Mouse (Mus musculus): ENCODE measurements around the gene Pitpnm3. TPM values are rescaled to one million over a fixed set of nuclear protein-coding genes. Genes with fewer than 3 reads are reported as not detected.
"Not testable (repeated sequence)": the region's sequence is repeated elsewhere in the genome, so short reads cannot be mapped to it uniquely, and the experiment has no call there.

Pitpnm3 gene
- polyA plus RNA-seq, 1 experiment from 2014 or later = 0.24 TPM

DNA sequence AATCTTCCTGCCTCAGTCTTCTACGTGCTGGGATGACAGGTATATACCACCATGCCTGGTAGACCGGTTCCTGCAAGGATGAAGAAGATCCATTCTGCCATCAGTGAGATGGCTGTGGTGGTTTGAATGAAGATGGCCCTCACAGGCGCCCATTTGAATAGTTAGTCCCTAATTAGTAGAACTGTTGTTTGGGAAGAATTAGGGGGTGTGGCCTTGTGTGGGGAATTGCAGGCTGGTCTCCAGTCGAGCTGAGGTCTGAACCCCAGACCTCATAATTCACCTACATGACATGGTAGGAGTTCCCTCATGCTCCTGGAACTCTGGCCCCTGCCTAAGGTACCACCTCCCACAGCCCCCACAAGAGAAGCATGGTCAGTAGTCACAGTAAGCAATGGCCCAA is 36.3 kb upstream of the Pitpnm3 start:
- not testable (repeated sequence) for H3K27ac ChIP-seq (replicated peaks; ENCODE audit: low read depth, low read length); DNase-seq (ENCODE audit: low spot score); ATAC-seq (ENCODE audit: insufficient number of reproducible peaks, low FRiP score, low TSS enrichment, low read depth); H3K9ac ChIP-seq (ENCODE audit: low read length); H3K27me3 ChIP-seq (ENCODE audit: control insufficient read depth, insufficient read depth, low read length); H3K4me2 ChIP-seq (ENCODE audit: low read depth, severe bottlenecking); H3K9me3 ChIP-seq (ENCODE audit: control insufficient read depth, low read length); H3K36me3 ChIP-seq (ENCODE audit: control insufficient read depth, insufficient read depth, low read length); H3K4me1 ChIP-seq (ENCODE audit: control insufficient read depth, insufficient read depth, low read length); H3K4me3 ChIP-seq (ENCODE audit: low read depth, low read length)
- 62% methylated on average over 4 of the region's 4 CpGs for WGBS

DNA sequence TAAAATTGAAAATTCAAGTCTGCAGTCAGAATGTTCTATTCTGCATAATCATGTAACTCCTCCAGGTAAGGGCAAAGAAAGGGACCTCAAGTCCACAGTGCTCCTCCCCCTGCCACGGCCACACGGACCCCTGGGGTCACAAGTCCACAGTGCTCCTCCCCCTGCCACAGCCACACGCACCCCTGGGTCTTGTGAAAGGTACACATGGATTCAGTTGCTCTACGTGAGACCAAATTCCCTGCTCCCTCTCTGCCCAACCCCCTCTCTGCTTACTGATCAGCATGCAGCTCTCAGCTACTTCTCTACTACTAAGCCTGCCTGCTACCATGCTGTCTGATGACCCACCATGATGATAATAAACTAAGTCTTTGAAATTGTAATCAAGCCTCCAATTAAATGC is 34.3 kb upstream of the Pitpnm3 start:
- H3K4me1 ChIP-seq (ENCODE audit: control insufficient read depth, insufficient read depth, low read length) = no peaks in the 10 kb centered on the region
- DNase-seq (ENCODE audit: low spot score) (no peak), ATAC-seq (ENCODE audit: insufficient number of reproducible peaks, low FRiP score, low TSS enrichment, low read depth) (no peak)
- no peak overlapping the region for H3K9ac ChIP-seq (ENCODE audit: low read length)
- H3K27me3 ChIP-seq (ENCODE audit: control insufficient read depth, insufficient read depth, low read length) = no peaks in the 10 kb centered on the region
- H3K27ac ChIP-seq (replicated peaks; ENCODE audit: low read depth, low read length) = no peak overlapping the region
- no peak overlapping the region for H3K4me2 ChIP-seq (ENCODE audit: low read depth, severe bottlenecking)
- H3K36me3 ChIP-seq (ENCODE audit: control insufficient read depth, insufficient read depth, low read length) = peaks cover 7% of the 10 kb centered on the region
- no peaks in the 10 kb centered on the region for H3K9me3 ChIP-seq (ENCODE audit: control insufficient read depth, low read length)
- WGBS = 86% methylated on average over 4 of the region's 4 CpGs
- no peak overlapping the region for H3K4me3 ChIP-seq (ENCODE audit: low read depth, low read length)

DNA sequence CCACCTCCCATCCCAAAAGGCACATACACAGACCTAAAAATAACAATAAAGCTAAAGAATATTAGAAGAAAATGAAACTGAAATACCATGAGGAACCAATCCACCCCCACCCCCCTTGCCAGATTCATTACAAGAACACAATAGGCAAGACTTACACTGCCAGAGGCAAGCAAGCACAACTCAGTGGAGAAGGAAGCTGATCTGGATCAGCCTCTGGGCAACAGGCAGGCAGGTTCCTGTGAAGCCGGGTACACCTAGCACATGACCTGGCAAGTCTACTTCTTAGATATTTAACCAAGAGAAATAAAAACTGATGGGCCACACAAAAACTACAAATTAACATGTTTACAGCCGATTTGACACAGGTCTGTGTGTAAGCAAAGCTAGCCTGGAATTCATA is 27.6 kb upstream of the Pitpnm3 start:
- no peak for DNase-seq (ENCODE audit: low spot score)
- peaks cover 6% of the 10 kb centered on the region; the same call in 1 of the 2 replicates for H3K36me3 ChIP-seq (ENCODE audit: control insufficient read depth, insufficient read depth, low read length)

GRCm38 (mm10) chr11:72156624-72157023 is 21.0 kb upstream of the Pitpnm3 start:
- peaks cover 5% of the 10 kb centered on the region; the same call in 1 of the 2 replicates for H3K36me3 ChIP-seq (ENCODE audit: control insufficient read depth, insufficient read depth, low read length)
- 68% methylated on average over 2 of the region's 2 CpGs for WGBS
- ATAC-seq (ENCODE audit: insufficient number of reproducible peaks, low FRiP score, low TSS enrichment, low read depth) = no peak
- H3K27ac ChIP-seq (replicated peaks; ENCODE audit: low read depth, low read length) = no peak overlapping the region
- no peak overlapping the region for H3K4me2 ChIP-seq (ENCODE audit: low read depth, severe bottlenecking)
- no peak for DNase-seq (ENCODE audit: low spot score)
- H3K4me3 ChIP-seq (ENCODE audit: low read depth, low read length) = no peak overlapping the region
- H3K9me3 ChIP-seq (ENCODE audit: control insufficient read depth, low read length) = no peaks in the 10 kb centered on the region
- H3K4me1 ChIP-seq (ENCODE audit: control insufficient read depth, insufficient read depth, low read length) = no peaks in the 10 kb centered on the region
- H3K9ac ChIP-seq (ENCODE audit: low read length) = no peak overlapping the region
- H3K27me3 ChIP-seq (ENCODE audit: control insufficient read depth, insufficient read depth, low read length) = no peaks in the 10 kb centered on the region

More for the DNA sequence above, 27.6 kb upstream of the Pitpnm3 start:
- Histone ChIP-seq H3K4me2 (ENCODE audit: low read depth, severe bottlenecking) (no peak overlapping the region), H3K9ac (ENCODE audit: low read length) (no peak overlapping the region), H3K4me3 (ENCODE audit: low read depth, low read length) (no peak overlapping the region), H3K27me3 (ENCODE audit: control insufficient read depth, insufficient read depth, low read length) (no peaks in the 10 kb centered on the region), H3K9me3 (ENCODE audit: control insufficient read depth, low read length) (no peaks in the 10 kb centered on the region), H3K4me1 (ENCODE audit: control insufficient read depth, insufficient read depth, low read length) (no peaks in the 10 kb centered on the region), H3K27ac (replicated peaks; ENCODE audit: low read depth, low read length) (no peak overlapping the region)
- WGBS = 91% methylated on average over 2 of the region's 2 CpGs
- no peak for ATAC-seq (ENCODE audit: insufficient number of reproducible peaks, low FRiP score, low TSS enrichment, low read depth)

GRCm38 (mm10) chr11:72155981-72156428 is 20.4 kb upstream of the Pitpnm3 start:
- Histone ChIP-seq H3K4me3 (ENCODE audit: low read depth, low read length) (no peak overlapping the region), H3K4me2 (ENCODE audit: low read depth, severe bottlenecking) (no peak overlapping the region), H3K36me3 (ENCODE audit: control insufficient read depth, insufficient read depth, low read length) (peaks cover 5% of the 10 kb centered on the region; the same call in 1 of the 2 replicates), H3K27me3 (ENCODE audit: control insufficient read depth, insufficient read depth, low read length) (no peaks in the 10 kb centered on the region), H3K9me3 (ENCODE audit: control insufficient read depth, low read length) (no peaks in the 10 kb centered on the region), H3K27ac (replicated peaks; ENCODE audit: low read depth, low read length) (no peak overlapping the region), H3K4me1 (ENCODE audit: control insufficient read depth, insufficient read depth, low read length) (no peaks in the 10 kb centered on the region), H3K9ac (ENCODE audit: low read length) (no peak overlapping the region)
- 94% methylated on average over 4 of the region's 4 CpGs for WGBS
- DNase-seq (ENCODE audit: low spot score) (no peak), ATAC-seq (ENCODE audit: insufficient number of reproducible peaks, low FRiP score, low TSS enrichment, low read depth) (no peak)

DNA sequence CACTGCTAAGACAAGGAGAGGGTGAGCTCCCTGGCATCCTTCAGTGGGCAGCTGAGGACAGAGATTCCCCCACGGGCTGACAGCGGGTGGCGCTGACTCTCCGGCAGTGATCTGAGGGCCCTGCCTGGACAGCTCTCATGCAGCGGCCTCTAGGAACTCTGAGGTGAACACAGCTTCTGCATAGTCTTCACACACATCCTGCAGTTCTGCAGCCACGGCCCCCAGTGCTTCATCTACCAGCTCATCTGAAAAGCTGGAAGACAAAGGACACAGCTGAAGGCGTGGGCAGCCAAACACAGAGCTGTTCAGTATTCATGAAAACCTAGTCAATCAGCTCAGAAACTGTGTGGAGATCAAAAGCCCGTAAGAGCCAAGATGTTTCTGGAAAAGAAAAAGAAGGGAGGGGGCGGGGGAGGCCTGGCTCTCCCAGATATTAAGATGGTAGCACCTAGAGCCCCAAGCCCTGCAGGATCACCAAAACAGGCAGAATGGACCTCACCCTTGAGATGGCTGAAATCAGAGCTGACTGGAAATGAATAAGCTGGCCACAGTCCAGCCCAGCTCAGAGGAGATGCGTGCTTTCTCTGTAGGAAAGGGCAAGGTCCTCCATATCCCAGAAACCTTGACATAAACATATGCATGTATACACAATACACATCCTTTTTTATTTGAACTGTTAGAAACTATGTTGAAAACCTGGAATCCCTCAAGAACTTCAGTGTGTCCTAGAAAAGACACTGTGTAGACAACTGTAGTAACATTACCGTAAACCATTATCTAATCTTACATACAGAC is 19.8 kb upstream of the Pitpnm3 start:
- no peaks in the 10 kb centered on the region for H3K27me3 ChIP-seq (ENCODE audit: control insufficient read depth, insufficient read depth, low read length)
- no peaks in the 10 kb centered on the region for H3K4me1 ChIP-seq (ENCODE audit: control insufficient read depth, insufficient read depth, low read length)
- ATAC-seq (ENCODE audit: insufficient number of reproducible peaks, low FRiP score, low TSS enrichment, low read depth) (no peak), DNase-seq (ENCODE audit: low spot score) (no peak)
- H3K9me3 ChIP-seq (ENCODE audit: control insufficient read depth, low read length) = no peaks in the 10 kb centered on the region
- WGBS = 84% methylated on average over 11 of the region's 11 CpGs
- H3K27ac ChIP-seq (replicated peaks; ENCODE audit: low read depth, low read length) = no peak overlapping the region
- no peak overlapping the region for H3K4me2 ChIP-seq (ENCODE audit: low read depth, severe bottlenecking)
- H3K9ac ChIP-seq (ENCODE audit: low read length) = no peak overlapping the region
- H3K36me3 ChIP-seq (ENCODE audit: control insufficient read depth, insufficient read depth, low read length) = peaks cover 5% of the 10 kb centered on the region; the same call in 1 of the 2 replicates
- no peak overlapping the region for H3K4me3 ChIP-seq (ENCODE audit: low read depth, low read length)

DNA sequence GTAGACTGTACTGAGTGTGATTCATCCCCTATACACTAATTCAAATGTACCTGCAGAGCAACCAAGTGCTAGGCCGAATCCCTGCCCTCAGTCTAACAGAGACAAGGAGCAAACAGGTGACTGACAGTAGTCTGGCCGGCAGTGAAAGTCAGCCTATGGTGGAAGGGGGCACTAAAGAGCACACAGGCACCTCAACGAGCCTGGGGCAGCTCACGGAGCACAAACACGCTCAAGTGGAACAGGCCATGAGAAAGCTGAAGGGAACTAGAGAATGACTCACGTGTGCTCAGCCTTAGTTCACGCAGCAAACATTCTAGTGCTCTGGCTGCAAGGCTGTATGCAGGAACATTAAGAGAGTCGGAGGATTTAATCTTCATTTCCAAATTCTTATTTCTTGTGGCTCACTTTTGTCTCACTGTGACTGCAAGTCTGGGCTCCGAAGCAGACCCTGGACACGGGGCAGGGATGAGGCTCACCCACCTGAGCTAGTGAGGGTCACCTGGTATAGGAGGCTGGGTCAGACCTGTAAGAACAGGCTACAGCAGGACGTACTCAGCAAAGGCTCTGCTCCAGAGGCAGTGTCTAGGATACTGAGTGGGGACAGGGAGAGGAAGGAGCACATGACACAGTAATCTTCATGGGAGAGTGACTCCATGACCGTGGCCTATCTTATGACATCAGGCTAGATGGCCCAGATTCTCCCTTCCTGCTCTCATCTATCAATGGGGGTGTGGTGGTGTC is 17.7 kb upstream of the Pitpnm3 start:
- Histone ChIP-seq H3K36me3 (ENCODE audit: control insufficient read depth, insufficient read depth, low read length) (peaks cover 3% of the 10 kb centered on the region; the same call in 1 of the 2 replicates), H3K27ac (replicated peaks; ENCODE audit: low read depth, low read length) (no peak overlapping the region), H3K4me2 (ENCODE audit: low read depth, severe bottlenecking) (no peak overlapping the region), H3K9ac (ENCODE audit: low read length) (no peak overlapping the region), H3K27me3 (ENCODE audit: control insufficient read depth, insufficient read depth, low read length) (no peaks in the 10 kb centered on the region), H3K4me1 (ENCODE audit: control insufficient read depth, insufficient read depth, low read length) (no peaks in the 10 kb centered on the region), H3K9me3 (ENCODE audit: control insufficient read depth, low read length) (no peaks in the 10 kb centered on the region), H3K4me3 (ENCODE audit: low read depth, low read length) (no peak overlapping the region)
- no peak for ATAC-seq (ENCODE audit: insufficient number of reproducible peaks, low FRiP score, low TSS enrichment, low read depth)
- WGBS = 86% methylated on average over 12 of the region's 12 CpGs
- no peak for DNase-seq (ENCODE audit: low spot score)

- ATAC-seq (ENCODE audit: insufficient number of reproducible peaks, low FRiP score, low TSS enrichment, low read depth) (no peak), DNase-seq (ENCODE audit: low spot score) (no peak)
- Histone ChIP-seq H3K9me3 (ENCODE audit: control insufficient read depth, low read length) (no peaks in the 10 kb centered on the region), H3K4me2 (ENCODE audit: low read depth, severe bottlenecking) (no peak overlapping the region), H3K4me1 (ENCODE audit: control insufficient read depth, insufficient read depth, low read length) (no peaks in the 10 kb centered on the region), H3K9ac (ENCODE audit: low read length) (no peak overlapping the region), H3K27ac (replicated peaks; ENCODE audit: low read depth, low read length) (no peak overlapping the region), H3K27me3 (ENCODE audit: control insufficient read depth, insufficient read depth, low read length) (no peaks in the 10 kb centered on the region), H3K36me3 (ENCODE audit: control insufficient read depth, insufficient read depth, low read length) (peaks cover 3% of the 10 kb centered on the region; the same call in 1 of the 2 replicates), H3K4me3 (ENCODE audit: low read depth, low read length) (no peak overlapping the region)
- 65% methylated on average over 2 of the region's 2 CpGs for WGBS
Observed at GRCm38 (mm10) chr11:72151120-72151519, 15.5 kb upstream of the Pitpnm3 start.

All from limb, embryonic 11.5 days (tissue).